Mouse (Mus musculus): ENCODE data around the gene Phlpp2. TPM values are rescaled to one million over a fixed set of nuclear protein-coding genes. Genes with fewer than 3 reads are reported as not detected.
A peak's percentile ranks its signal among the peaks of the same experiment; 100 is the strongest.

Gene Phlpp2
- polyA plus RNA-seq, 1 experiment from 2014 or later: 2.3 TPM

DNA sequence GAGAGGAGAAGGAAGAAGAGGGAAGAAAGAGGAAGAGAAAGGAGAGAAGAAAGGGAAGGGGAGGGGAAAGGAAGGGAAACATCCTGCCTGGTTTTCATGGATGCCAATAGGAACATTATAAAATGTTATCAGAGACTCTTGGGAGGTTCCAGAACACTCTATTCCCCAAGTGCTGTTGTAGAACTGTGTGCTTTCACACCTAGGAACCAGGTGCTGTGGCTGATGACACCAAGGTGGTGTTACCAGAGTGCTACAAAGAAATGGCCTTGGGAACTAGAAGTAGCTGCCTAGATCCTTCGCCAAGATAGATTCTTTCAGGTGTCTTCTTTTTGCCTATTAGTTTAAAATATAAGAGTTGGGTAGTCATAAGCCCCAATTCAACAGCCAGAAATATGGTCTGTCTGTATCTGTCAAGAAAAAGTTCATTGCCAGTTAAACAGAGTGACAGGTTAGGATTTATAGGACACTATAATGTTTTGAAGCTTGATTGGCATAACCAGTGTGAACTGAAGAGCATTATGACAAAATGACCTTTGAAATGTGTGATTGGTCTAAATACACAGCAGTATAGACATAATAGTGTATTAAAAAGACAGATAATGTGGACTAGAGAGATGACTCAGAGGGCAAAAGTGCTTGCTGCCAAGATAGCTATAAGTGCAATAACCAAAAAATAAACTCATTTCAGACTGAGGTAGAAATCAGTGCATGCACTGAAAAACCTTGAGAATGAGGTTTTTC lies 36.8 kb downstream of the Phlpp2 start:
- WGBS: 95% methylated on average over 1 of the region's 1 CpGs

DNA sequence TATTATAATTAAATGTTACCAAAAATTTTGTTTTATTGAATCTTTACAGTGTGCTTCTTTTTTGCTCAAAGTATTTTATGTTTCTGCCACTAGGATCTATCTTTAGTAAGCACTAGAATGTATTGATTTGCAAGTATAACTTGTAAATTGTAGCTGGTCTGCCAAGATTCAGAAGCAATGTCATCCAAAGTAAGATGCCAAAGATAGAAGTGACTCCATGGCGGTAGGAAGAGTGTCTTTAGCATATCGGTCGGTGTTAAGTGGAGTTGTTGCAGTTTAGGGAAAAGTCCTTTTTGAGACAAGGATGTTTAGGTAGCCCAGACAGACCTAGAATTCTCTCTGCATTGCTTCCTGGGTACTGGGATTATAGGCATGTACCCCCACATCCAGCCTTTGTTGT lies 38.6 kb downstream of the Phlpp2 start:
- Histone ChIP-seq H3K4me2 (no peak overlapping the region), H3K27ac (no peak overlapping the region), H3K9me3 (no peaks in the 10 kb centered on the region), H3K4me3 (no peak overlapping the region), H3K27me3 (no peaks in the 10 kb centered on the region), H3K4me1 (no peaks in the 10 kb centered on the region), H3K36me3 (peaks cover 30% of the 10 kb centered on the region), H3K9ac (no peak overlapping the region)
- WGBS: 90% methylated on average over 3 of the region's 3 CpGs
- ATAC-seq (ENCODE audit: borderline replicate concordance, extremely low read depth, low FRiP score, low TSS enrichment): no peak

More for the DNA sequence above, 36.8 kb downstream of the Phlpp2 start:
- H3K27me3 ChIP-seq: no peaks in the 10 kb centered on the region
- no peak for ATAC-seq (ENCODE audit: borderline replicate concordance, extremely low read depth, low FRiP score, low TSS enrichment)
- no peak overlapping the region for H3K27ac ChIP-seq
- H3K4me1 ChIP-seq: no peaks in the 10 kb centered on the region
- H3K4me3 ChIP-seq: no peak overlapping the region
- H3K36me3 ChIP-seq: peaks cover 25% of the 10 kb centered on the region
- H3K9me3 ChIP-seq: no peaks in the 10 kb centered on the region
- no peak overlapping the region for H3K4me2 ChIP-seq
- H3K9ac ChIP-seq: no peak overlapping the region

DNA sequence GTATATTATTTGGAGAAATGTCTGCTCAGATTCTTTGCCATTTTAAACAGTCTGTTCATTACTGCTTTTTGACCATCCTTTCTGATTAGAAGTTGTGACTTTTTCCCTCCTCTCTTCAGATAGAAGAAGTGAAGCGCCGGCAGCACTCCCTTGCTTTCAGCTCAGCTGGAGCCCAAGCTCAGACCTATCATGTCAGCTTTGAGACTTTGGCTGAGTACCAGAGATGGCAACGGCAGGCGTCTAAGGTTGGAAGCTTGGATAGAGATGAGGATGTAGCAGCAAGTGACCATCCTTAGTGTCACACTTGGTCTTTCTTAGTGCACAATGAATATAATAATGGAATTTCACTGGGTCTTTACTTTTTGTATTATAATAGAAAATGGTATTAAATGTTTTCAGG lies 39.0 kb downstream of the Phlpp2 start:
- H3K27ac ChIP-seq: no peak overlapping the region
- peaks cover 34% of the 10 kb centered on the region for H3K36me3 ChIP-seq
- H3K4me1 ChIP-seq: no peaks in the 10 kb centered on the region
- no peak overlapping the region for H3K4me3 ChIP-seq
- H3K9ac ChIP-seq: no peak overlapping the region
- H3K27me3 ChIP-seq: no peaks in the 10 kb centered on the region
- no peak overlapping the region for H3K4me2 ChIP-seq
- no peak for ATAC-seq (ENCODE audit: borderline replicate concordance, extremely low read depth, low FRiP score, low TSS enrichment)
- no peaks in the 10 kb centered on the region for H3K9me3 ChIP-seq
- WGBS: 91% methylated on average over 4 of the region's 4 CpGs

DNA sequence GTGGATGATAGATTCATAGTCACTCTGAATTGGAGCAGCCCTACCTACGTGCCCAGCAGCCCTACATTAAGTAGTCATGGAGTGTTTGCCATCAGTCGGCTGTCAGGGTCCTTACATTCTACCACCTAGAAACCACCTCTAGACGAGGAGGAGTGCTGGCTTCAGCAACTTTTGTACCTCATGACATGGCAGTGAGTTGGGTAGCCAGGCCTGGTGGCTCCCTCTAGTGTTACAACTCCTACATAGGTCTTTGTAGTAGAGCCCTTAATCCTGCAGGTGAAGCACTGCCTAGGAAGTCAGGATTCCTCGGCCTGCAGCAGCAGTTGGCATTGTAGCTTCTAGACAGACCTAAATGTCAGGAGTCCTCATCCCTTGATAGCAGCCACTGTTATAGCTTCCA lies 48.9 kb downstream of the Phlpp2 start:
- Histone ChIP-seq H3K27ac (no peak overlapping the region), H3K9me3 (no peaks in the 10 kb centered on the region), H3K4me1 (no peaks in the 10 kb centered on the region; the same call in 1 of the 2 replicates), H3K27me3 (no peaks in the 10 kb centered on the region), H3K36me3 (peaks cover 23% of the 10 kb centered on the region), H3K9ac (no peak overlapping the region), H3K4me2 (no peak overlapping the region), H3K4me3 (no peak overlapping the region)
- ATAC-seq (ENCODE audit: borderline replicate concordance, extremely low read depth, low FRiP score, low TSS enrichment): no peak
- WGBS: 46% methylated on average over 4 of the region's 4 CpGs

DNA sequence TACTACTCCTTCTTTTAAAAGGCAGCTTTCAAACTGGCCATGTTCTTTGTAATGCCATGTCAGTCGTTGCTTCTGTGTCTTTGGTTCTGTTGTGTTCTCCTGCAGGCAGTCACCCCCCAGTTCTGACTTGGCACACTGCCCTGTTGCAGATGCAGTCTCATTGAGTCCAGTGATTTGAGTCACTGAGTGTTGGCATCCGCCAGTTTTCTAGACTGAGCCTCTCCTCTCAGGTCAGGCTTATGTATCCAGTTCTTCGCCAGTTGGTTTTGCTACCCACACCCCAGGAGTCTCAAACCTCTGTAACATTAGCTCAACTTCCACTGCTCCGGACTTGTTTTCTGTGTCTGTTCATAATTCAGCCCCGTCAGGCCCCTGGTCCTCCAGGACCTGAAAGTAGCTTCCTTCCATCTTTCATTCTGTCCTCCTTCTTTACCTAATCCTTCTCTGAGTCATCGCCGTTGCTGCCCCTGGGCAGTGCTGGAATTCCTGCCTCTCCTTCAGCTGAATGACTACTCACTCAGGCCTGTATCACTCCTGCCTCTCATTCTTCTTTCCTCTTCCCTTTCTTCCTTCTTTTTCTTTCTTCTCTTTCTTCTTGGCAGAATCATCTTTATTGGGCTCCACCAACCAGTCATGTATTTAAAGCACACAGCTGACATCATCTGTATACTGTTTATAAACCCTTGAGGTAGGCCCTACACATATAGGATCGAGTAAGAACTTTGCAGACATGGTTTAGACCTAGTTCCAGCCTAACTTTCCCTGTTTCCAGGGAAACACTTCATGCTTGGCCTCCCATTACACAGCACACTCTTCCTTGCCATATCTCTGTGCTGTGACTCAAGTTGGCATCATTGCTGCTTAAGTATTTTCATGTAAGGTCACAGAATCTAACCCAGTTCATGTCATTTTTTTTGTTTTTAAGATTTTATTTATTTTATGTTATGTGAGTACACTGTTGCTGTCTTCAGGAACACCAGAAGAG lies 52.4 kb downstream of the Phlpp2 start:
- Histone ChIP-seq H3K9me3 (no peaks in the 10 kb centered on the region), H3K9ac (no peak overlapping the region), H3K4me1 (no peaks in the 10 kb centered on the region; the same call in 1 of the 2 replicates), H3K4me3 (no peak overlapping the region), H3K4me2 (no peak overlapping the region), H3K36me3 (peaks cover 13% of the 10 kb centered on the region), H3K27ac (no peak overlapping the region), H3K27me3 (no peaks in the 10 kb centered on the region)
- 78% methylated on average over 8 of the region's 8 CpGs for whole genome bisulfite sequencing
- ATAC-seq (ENCODE audit: borderline replicate concordance, extremely low read depth, low FRiP score, low TSS enrichment): no peak

DNA sequence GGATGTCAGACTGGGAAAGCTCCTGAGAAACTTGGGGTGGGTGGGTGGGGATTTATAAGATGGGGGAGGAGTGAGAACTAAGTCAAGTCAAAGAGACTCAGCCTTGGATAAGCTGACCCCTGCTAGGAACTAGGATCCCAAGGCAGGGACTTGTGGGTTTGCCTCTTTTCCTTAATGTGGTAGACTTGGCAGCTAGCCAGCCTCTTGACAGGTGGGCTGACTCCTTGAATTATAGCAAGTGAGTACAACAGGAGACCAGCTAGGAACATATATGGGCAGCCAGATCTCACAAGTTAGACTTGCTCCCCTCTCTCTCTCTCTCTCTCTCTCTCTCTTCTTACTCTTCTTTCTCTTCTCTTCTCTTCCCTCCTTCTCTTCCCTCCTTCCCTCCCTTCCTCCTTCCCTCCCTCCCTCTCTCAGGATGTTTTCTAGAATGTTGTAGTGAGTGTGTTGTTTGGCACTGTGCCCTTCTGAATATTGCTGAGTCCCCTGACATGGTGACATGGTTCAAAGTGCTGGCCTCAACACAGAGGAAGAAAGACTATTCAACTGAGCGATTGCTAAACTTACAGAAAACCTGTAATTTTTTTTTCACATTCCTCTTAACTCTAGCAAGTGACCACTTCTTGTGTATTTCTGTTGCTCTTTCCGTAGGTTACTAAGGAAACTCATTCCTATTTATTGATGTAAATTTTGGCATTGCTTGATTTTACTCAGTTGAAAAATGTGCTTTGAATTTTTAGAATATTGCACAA lies 73.4 kb downstream of the Phlpp2 start:
- no peaks in the 10 kb centered on the region for H3K9me3 ChIP-seq
- H3K9ac ChIP-seq: no peak overlapping the region
- peak overlapping the region; percentile 31; the same call in 1 of the 2 replicates for H3K27ac ChIP-seq
- H3K4me3 ChIP-seq: no peak overlapping the region
- H3K4me2 ChIP-seq: no peak overlapping the region
- H3K36me3 ChIP-seq: peaks cover 25% of the 10 kb centered on the region
- no peak for ATAC-seq (ENCODE audit: borderline replicate concordance, extremely low read depth, low FRiP score, low TSS enrichment)
- 51% methylated on average over 2 of the region's 2 CpGs for WGBS
- no peaks in the 10 kb centered on the region for H3K27me3 ChIP-seq
- H3K4me1 ChIP-seq: peaks cover 2% of the 10 kb centered on the region; the same call in 1 of the 2 replicates

DNA sequence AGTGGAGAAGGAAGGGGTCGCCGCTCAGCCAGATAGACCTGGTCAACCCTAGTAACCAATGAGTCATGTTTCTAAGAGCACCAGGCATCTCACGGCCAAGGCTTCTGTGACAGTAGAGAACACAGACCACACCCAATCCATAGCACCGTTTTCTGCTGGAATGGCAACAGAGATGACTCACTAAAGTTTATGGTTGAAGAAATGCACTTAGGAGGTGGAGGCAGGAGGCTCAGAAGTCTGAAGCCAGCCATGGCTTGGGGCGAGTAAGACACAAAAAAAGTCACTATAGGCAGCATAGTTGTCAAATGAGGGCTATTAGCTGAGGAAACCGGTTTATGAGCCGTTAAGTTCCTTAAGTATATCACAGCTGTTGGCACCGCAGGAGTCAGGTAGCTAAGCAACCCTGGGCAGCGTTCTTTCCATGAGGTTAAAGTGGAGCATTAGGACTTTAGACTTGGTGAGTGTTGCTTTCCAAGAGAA lies 76.9 kb downstream of the Phlpp2 start:
- H3K4me2 ChIP-seq: no peak overlapping the region
- peaks cover 26% of the 10 kb centered on the region for H3K27me3 ChIP-seq
- no peaks in the 10 kb centered on the region for H3K9me3 ChIP-seq
- WGBS: 45% methylated on average over 9 of the region's 9 CpGs
- ATAC-seq (ENCODE audit: borderline replicate concordance, extremely low read depth, low FRiP score, low TSS enrichment): no peak
- H3K36me3 ChIP-seq: peaks cover 10% of the 10 kb centered on the region
- peaks cover 8% of the 10 kb centered on the region; the same call in 1 of the 2 replicates for H3K4me1 ChIP-seq
- no peak overlapping the region for H3K27ac ChIP-seq
- H3K4me3 ChIP-seq: no peak overlapping the region
- no peak overlapping the region for H3K9ac ChIP-seq

DNA sequence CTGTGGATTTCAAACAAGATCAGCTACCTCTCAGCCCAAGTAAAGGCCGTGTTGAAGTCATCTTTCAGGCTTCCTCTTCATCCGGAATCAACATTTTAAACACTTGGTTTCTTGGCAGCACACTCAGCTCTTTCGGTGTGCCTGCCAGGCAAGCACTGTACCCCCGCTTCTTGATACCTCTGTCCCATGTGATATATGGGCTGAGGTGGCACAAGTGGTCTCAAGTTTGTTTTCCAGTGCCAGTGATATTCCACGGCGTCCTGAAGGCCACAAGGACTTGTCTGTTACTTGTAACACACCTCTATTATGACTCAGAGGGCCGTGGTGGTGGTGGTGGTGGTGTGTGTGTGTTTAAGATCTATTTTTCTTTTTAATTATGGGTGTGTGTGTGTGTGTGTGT lies 77.4 kb downstream of the Phlpp2 start:
- H3K4me1 ChIP-seq: peaks cover 8% of the 10 kb centered on the region; the same call in 1 of the 2 replicates
- no peaks in the 10 kb centered on the region for H3K9me3 ChIP-seq
- H3K4me3 ChIP-seq: no peak overlapping the region
- H3K27ac ChIP-seq: no peak overlapping the region
- WGBS: 66% methylated on average over 7 of the region's 7 CpGs
- peaks cover 26% of the 10 kb centered on the region for H3K27me3 ChIP-seq
- ATAC-seq (ENCODE audit: borderline replicate concordance, extremely low read depth, low FRiP score, low TSS enrichment): no peak
- H3K36me3 ChIP-seq: peaks cover 5% of the 10 kb centered on the region
- no peak overlapping the region for H3K9ac ChIP-seq
- no peak overlapping the region for H3K4me2 ChIP-seq

DNA sequence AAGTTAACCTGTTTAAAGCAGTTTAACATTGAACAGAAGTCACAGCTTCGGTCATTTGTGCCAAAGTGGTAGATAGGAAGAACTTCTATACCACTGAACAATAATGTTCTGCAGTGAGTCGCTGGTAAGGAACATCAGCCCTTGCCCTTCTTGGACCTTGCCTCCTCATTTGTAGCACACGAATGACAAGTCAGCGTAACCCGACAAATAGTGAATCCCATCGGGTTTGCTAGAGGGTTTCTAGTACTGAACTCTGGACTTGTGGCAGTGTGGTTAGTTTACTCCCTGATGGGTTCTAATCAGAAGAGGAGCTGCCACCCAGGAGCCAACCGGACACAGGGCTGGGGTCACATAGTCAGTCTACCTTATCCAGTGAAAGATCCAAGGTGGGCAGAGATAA lies 77.9 kb downstream of the Phlpp2 start:
- Histone ChIP-seq H3K4me2 (no peak overlapping the region), H3K9me3 (no peaks in the 10 kb centered on the region), H3K36me3 (no peaks in the 10 kb centered on the region), H3K27ac (no peak overlapping the region), H3K9ac (no peak overlapping the region), H3K4me3 (no peak overlapping the region), H3K4me1 (peaks cover 8% of the 10 kb centered on the region; the same call in 1 of the 2 replicates), H3K27me3 (peaks cover 26% of the 10 kb centered on the region)
- 78% methylated on average over 7 of the region's 7 CpGs for WGBS
- no peak for ATAC-seq (ENCODE audit: borderline replicate concordance, extremely low read depth, low FRiP score, low TSS enrichment)

DNA sequence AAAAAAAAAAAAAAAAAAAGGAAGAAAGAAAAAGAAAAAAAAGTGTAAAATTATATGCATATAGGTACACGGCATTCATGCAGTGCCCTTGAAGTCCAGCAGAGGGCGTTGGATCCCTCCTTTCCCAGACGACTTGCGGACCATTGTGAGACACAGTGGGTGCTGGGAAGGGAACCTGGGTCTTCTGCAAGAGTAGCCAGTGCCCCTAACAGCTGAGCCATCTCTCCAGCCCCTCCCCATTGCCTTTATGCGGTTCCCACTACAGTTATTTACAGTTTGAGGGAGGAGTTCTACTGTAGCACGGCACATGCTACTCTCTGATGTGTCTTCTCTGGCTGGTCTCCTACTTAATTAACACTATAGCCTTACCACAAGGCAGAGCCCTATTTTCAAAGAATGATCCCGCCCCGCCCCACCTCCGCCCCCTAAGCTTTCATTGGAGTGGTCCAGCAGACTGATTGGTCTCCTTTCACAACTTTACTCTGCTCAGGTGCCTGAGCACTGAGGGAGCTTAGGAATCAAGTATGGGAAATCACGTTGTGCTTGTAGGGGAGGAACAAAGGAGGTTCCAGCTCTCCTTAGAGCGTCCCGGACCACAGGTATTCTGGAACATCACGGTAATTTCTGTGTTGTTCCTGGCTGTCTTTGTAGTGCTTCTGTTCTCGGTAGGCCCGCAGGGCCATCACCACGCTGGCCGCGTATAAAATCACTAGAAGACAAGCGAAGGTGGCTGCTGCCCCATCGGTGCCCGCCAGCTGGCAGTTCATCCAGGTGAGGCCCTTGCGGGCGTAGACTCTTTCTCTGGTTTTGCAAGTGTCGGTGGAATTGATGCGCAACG lies 79.3 kb downstream of the Phlpp2 start:
- whole genome bisulfite sequencing: 4% methylated on average over 26 of the region's 26 CpGs
- no peaks in the 10 kb centered on the region for H3K36me3 ChIP-seq
- H3K9ac ChIP-seq: peak overlapping the region; percentile 22; the same call in 1 of the 2 replicates
- H3K27me3 ChIP-seq: peaks cover 26% of the 10 kb centered on the region
- peak overlapping the region; percentile 55 for H3K4me2 ChIP-seq
- H3K4me3 ChIP-seq: peak overlapping the region; percentile 26
- H3K4me1 ChIP-seq: peaks cover 5% of the 10 kb centered on the region; the same call in 1 of the 2 replicates
- ATAC-seq (ENCODE audit: borderline replicate concordance, extremely low read depth, low FRiP score, low TSS enrichment): peak; percentile 59
- no peaks in the 10 kb centered on the region for H3K9me3 ChIP-seq
- H3K27ac ChIP-seq: no peak overlapping the region

DNA sequence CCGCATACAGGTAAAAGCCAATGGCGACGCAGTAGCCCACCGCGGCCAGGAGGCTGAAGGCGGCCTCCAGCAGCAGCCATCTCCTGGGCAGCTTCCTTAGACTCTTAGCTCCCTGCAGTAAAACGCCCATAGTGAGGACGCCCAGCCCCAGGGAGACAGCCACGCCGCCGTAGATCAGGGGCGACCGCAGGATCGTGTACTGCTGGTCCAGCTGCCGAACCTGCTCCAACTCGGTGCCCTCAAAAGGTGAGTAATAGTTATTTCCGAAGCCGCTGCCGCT lies 79.9 kb downstream of the Phlpp2 start:
- Histone ChIP-seq H3K36me3 (no peaks in the 10 kb centered on the region), H3K4me1 (peaks cover 5% of the 10 kb centered on the region; the same call in 1 of the 2 replicates), H3K27me3 (peaks cover 26% of the 10 kb centered on the region), H3K9ac (peak overlapping the region; percentile 22; the same call in 1 of the 2 replicates), H3K9me3 (no peaks in the 10 kb centered on the region), H3K4me2 (peak overlapping the region; percentile 55), H3K27ac (no peak overlapping the region), H3K4me3 (peak overlapping the region; percentile 26)
- ATAC-seq (ENCODE audit: borderline replicate concordance, extremely low read depth, low FRiP score, low TSS enrichment): no peak
- 5% methylated on average over 19 of the region's 19 CpGs for whole genome bisulfite sequencing
